Mouse (Mus musculus) kidney, embryonic 14.5 days (tissue): ENCODE data around the gene Acy3. TPM values are rescaled to one million over a fixed set of nuclear protein-coding genes. Genes with fewer than 3 reads are reported as not detected.

Experiments used
- ATAC-seq: fragments of 200-750 bp; cut with Nextera tagmentation; 2 replicates; pipeline ENCODE4 v1.8.0; 2017; ENCODE audit warnings: moderate number of reproducible peaks, mild to moderate bottlenecking, moderate TSS enrichment, moderate library complexity; ENCODE audit not compliant: low FRiP score, low TSS enrichment
- H3K27ac ChIP-seq: fragments of 300-500 bp; sonication (generic); 2 replicates; pipeline ENCODE4 v1.5.1; 2014; ENCODE audit warnings: low read depth, mild to moderate bottlenecking, low read length, moderate library complexity, mixed read lengths
- H3K27me3 ChIP-seq: fragments of 300-500 bp; sonication (generic); 2 replicates; pipeline ENCODE4 v1.6.1; 2014; ENCODE audit warnings: mild to moderate bottlenecking, low read length; ENCODE audit not compliant: control insufficient read depth, insufficient read depth
- H3K36me3 ChIP-seq: fragments of 300-500 bp; sonication (generic); 2 replicates; pipeline ENCODE4 v1.6.1; 2014; ENCODE audit warnings: low read length, mixed read lengths; ENCODE audit not compliant: control insufficient read depth, insufficient read depth
- H3K4me1 ChIP-seq: fragments of 300-500 bp; sonication (generic); 2 replicates; pipeline ENCODE4 v1.6.1; 2014; ENCODE audit warnings: low read length, mixed read lengths; ENCODE audit not compliant: control insufficient read depth, insufficient read depth
- H3K4me2 ChIP-seq: fragments of 300-500 bp; sonication (generic); replicated peaks from 2 replicates; pipeline ENCODE4 v1.6.1; 2014; ENCODE audit warnings: low read depth, mild to moderate bottlenecking, low read length
- H3K4me3 ChIP-seq: fragments of 300-500 bp; sonication (generic); 2 replicates; pipeline ENCODE4 v1.5.1; 2014; ENCODE audit warnings: mild to moderate bottlenecking, low read length
- H3K9ac ChIP-seq: fragments of 300-500 bp; sonication (generic); 2 replicates; pipeline ENCODE4 v1.6.1; 2014; ENCODE audit warnings: low read depth, mild to moderate bottlenecking, low read length, moderate library complexity
- H3K9me3 ChIP-seq: fragments of 300-500 bp; sonication (generic); 2 replicates; pipeline ENCODE4 v1.6.1; 2016; ENCODE audit warnings: low read length; ENCODE audit not compliant: control insufficient read depth
- WGBS: fragments of 180-500 bp; shearing (Covaris S2); extraction: QIAGEN DNeasy Blood & Tissue Kit; methylation state at CpG from one replicate; pipeline ENCODE4 v1.1.7; 2014; 5-methylcytosine and 5-hydroxymethylcytosine counted together
- polyA plus RNA-seq: library from polyadenylated mRNA; unstranded; fragments of >200 nt; fragmentation: Nextera tagmentation; extraction: Ambion mirVana; gene quantifications from 2 replicates; pipeline ENCODE4 v1.2.1, GENCODE M21; 2014

Acy3 gene
- polyA plus RNA-seq, 1 experiment from 2014 or later: 26.3 TPM

DNA sequence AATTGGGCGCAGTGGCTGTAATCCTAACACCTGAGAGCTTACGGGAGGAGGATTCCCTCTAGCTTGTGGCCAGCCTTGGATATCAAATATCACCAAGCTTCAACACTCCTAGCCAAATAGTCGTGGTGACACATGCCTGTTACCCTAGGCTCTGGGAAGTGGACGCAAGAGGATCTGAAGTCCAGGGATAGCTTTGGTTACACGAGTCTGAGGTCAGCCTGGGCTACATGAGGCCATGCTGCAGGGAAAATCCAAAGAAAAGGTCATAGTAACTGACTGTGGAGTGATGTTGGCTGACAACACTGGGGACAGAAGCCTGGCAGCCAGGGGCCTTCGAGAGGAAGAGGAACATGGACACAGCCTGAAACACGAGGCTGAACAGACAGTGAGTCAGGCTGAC, 9.7 kb downstream of the Acy3 start:
- Histone ChIP-seq H3K27ac (no peak overlapping the region), H3K9me3 (no peaks in the 10 kb centered on the region)

DNA sequence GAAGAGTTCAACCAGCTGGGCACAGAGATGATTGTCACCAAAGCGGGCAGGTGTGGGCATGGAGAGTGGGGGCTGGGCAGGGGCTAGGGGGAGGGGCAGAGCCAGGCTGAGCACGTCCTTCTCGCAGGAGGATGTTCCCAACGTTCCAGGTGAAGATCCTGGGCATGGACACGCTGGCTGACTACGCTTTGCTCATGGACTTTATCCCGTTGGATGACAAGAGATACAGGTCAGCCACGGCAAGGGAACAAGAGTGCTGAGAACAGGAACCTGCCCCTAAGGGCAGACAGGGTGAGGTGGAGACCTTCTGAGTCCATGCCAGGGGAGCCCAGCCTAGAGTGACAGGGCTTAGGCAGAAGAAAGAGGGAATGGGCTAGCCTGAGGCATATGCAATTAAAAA, 10.4 kb downstream of the Acy3 start:
- H3K4me1 ChIP-seq: peaks cover 37% of the 10 kb centered on the region
- no peak for ATAC-seq
- H3K27ac ChIP-seq: no peak overlapping the region
- no peak overlapping the region for H3K9ac ChIP-seq
- 82% methylated on average over 8 of the region's 8 CpGs for WGBS
- H3K9me3 ChIP-seq: no peaks in the 10 kb centered on the region
- no peak overlapping the region for H3K4me3 ChIP-seq
- no peaks in the 10 kb centered on the region for H3K36me3 ChIP-seq
- no peaks in the 10 kb centered on the region for H3K27me3 ChIP-seq
- no peak overlapping the region for H3K4me2 ChIP-seq

More for the DNA sequence above, 9.7 kb downstream of the Acy3 start:
- Histone ChIP-seq H3K4me1 (peaks cover 31% of the 10 kb centered on the region), H3K4me2 (no peak overlapping the region), H3K27me3 (no peaks in the 10 kb centered on the region), H3K4me3 (no peak overlapping the region), H3K9ac (no peak overlapping the region), H3K36me3 (no peaks in the 10 kb centered on the region)
- no peak for ATAC-seq
- WGBS: 38% methylated on average over 7 of the region's 7 CpGs

DNA sequence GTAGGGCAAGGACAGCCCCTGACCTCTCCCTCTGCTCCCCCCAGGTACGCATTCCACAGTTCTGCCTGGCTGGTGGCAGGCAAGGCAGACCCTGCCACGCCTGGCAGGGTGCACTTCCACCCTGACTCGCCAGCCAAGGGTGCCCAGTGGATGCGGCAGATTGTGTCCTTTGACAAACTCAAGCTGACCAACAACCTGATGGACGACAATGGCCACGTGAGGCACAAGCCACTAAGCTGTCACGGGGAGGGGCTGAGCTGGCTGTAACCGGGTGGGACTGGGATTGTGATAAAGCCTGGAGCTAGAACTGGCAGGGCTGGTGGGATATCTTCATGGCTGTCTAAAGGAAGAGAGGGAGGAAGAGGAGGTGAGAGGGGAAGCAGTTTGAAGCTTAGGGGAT, 10.9 kb downstream of the Acy3 start:
- no peak overlapping the region for H3K4me3 ChIP-seq
- no peak overlapping the region for H3K4me2 ChIP-seq
- no peaks in the 10 kb centered on the region for H3K9me3 ChIP-seq
- 53% methylated on average over 8 of the region's 8 CpGs for WGBS
- no peak overlapping the region for H3K9ac ChIP-seq
- H3K27ac ChIP-seq: no peak overlapping the region
- ATAC-seq: no peak
- peaks cover 37% of the 10 kb centered on the region for H3K4me1 ChIP-seq
- H3K36me3 ChIP-seq: no peaks in the 10 kb centered on the region
- no peaks in the 10 kb centered on the region for H3K27me3 ChIP-seq

DNA sequence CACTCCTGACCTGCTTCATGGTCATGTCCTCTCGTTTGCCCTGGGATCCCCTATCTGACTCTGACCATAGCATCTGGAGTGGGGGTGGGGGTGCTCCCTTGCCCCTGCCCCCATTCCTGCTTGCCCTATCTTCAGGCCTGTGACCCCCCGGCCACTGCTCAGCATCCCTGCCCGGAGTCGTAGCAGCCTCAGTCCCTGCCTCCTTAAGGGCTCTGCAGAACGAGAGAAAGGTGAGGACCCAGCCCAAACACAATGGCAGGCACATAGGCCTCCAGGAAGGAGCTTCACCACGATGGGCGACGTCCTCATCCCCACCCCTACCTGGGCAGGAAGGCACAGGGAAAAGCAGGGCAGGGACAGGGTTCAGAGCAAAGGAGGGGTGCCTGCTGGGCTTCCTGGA, 12.0 kb downstream of the Acy3 start:
- H3K9ac ChIP-seq: no peak overlapping the region
- no peaks in the 10 kb centered on the region for H3K9me3 ChIP-seq
- no peaks in the 10 kb centered on the region for H3K27me3 ChIP-seq
- peaks cover 37% of the 10 kb centered on the region for H3K4me1 ChIP-seq
- ATAC-seq: no peak
- H3K4me3 ChIP-seq: no peak overlapping the region
- no peaks in the 10 kb centered on the region for H3K36me3 ChIP-seq
- no peak overlapping the region for H3K4me2 ChIP-seq
- no peak overlapping the region for H3K27ac ChIP-seq
- 71% methylated on average over 8 of the region's 8 CpGs for WGBS

DNA sequence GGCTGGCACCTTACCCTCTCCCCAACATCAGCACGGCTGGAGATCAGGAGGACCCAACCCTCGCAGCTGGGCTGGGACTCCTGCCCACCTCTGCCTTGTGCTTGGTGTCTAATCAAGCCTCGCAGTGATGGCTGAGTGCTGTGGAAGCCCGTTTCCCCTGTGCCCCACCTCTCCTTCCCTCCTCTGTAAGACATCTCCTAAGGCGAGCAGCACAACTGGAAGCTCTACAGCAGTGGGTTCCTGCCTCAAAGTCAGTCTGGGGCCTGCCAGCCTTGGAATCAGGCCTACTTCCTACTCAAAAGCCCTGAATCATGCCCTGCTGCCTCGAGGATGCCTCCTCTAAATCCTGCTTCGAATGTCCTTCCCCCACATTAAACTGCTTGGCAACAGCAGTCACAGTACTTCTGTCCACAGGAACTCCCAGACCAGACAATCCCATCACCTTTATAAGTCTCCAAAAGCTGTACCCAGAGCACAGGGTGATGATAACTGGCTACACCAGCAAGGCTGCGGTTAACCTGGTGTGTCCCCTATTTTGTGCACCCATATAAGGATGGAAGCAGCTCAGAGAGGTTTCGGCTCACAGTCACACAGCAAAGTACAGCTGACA, 12.9 kb downstream of the Acy3 start:
- no peak for ATAC-seq
- H3K4me1 ChIP-seq: peaks cover 37% of the 10 kb centered on the region

DNA sequence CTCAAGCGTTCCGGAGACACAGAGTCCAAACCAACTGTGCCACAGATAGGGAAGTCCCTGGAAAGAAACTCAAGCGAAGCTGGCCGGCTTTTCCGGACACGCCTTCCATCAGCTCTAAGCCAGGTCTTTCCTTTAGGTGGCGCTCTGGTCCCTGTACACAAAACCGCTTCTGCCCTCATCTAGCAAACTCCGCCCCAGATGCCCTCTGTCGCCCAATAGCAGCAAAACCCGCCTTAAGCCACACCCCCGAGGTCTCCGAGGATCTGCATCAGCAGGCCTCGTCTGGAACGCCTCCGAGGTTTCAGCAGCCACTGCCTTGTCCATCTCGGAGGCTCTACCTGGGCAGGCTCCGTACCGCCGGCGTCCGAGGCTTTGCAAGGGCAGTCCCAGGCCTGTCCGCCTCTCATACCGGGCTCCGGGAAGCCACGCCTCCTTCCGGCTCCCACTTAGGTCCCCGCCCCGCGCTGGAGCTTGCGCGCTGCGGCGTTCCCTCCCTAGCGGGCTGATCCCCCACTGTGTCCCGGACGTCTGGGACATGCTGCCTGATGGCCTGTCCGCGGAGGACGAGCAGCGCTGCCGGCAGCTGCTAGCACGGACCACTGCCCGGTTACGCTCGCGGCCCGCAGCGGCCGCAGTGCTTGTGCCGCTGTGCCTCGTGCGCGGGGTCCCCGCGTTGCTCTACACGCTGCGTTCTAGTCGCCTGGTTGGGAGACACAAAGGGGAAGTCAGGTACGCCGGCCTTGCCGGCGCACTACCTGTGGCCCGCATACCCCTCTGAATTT, 13.9 kb downstream of the Acy3 start, which contains the start of the genes Nudt8 and Gm49405:
Nudt8 (plus strand) TSS at position 462 of the 782 bp plus-strand sequence.
Gm49405 (plus strand) TSS at position 508 of the 782 bp plus-strand sequence.
- Histone ChIP-seq H3K36me3 (no peaks in the 10 kb centered on the region), H3K9ac (peak within 1 kb of the TSS; percentile 85), H3K4me1 (peaks cover 32% of the 10 kb centered on the region), H3K4me2 (peak within 1 kb of the TSS; percentile 92), H3K9me3 (no peaks in the 10 kb centered on the region), H3K27ac (peak within 1 kb of the TSS; percentile 93), H3K4me3 (peak within 1 kb of the TSS; percentile 76), H3K27me3 (no peaks in the 10 kb centered on the region)
- ATAC-seq: peak; percentile 91
- WGBS: 0% methylated on average over 64 of the region's 64 CpGs

More for the DNA sequence above, 12.9 kb downstream of the Acy3 start:
- Histone ChIP-seq H3K36me3 (no peaks in the 10 kb centered on the region), H3K9me3 (no peaks in the 10 kb centered on the region), H3K9ac (peak overlapping the region; percentile 23; the same call in 1 of the 2 replicates), H3K4me2 (peak overlapping the region; percentile 92), H3K4me3 (peak overlapping the region; percentile 76; the same call in 1 of the 2 replicates), H3K27ac (no peak overlapping the region), H3K27me3 (no peaks in the 10 kb centered on the region)
- 79% methylated on average over 9 of the region's 9 CpGs for WGBS

DNA sequence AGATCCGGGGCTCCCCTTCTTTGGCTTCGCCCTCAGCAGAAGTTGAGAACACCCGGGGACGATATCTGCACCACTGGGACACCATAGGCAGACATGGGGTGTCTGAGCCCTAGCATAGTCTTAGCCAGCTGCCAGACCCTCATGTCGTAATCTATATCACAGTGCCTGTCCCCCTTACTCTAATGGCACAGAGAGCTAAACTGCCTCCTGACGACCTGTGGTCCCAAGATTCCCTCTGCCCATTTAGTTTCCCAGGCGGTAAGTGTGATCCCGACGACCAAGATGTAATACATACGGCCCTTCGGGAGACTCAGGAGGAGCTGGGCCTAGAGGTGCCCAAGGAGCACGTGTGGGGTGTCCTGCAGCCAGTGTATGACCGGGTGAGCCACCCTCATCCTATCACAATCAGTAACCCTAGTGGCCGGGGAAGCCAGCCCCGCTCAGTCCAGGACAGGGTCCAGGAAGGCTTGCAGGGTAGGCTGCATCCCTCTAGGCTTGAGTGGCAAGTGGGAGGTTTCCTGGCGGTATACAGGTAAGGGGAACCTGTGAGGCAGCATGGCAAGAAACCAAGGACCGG, 14.7 kb downstream of the Acy3 start:
- peak overlapping the region; percentile 76 for H3K4me3 ChIP-seq
- H3K27me3 ChIP-seq: no peaks in the 10 kb centered on the region
- H3K4me1 ChIP-seq: peaks cover 32% of the 10 kb centered on the region
- 14% methylated on average over 17 of the region's 17 CpGs for WGBS
- peak overlapping the region; percentile 85 for H3K9ac ChIP-seq
- ATAC-seq: 0 out of 2 replicates have a peak, but pooled peaks have one; percentile 4
- H3K4me2 ChIP-seq: peak overlapping the region; percentile 92
- peak overlapping the region; percentile 93 for H3K27ac ChIP-seq
- H3K36me3 ChIP-seq: peaks cover 3% of the 10 kb centered on the region
- no peaks in the 10 kb centered on the region for H3K9me3 ChIP-seq

DNA sequence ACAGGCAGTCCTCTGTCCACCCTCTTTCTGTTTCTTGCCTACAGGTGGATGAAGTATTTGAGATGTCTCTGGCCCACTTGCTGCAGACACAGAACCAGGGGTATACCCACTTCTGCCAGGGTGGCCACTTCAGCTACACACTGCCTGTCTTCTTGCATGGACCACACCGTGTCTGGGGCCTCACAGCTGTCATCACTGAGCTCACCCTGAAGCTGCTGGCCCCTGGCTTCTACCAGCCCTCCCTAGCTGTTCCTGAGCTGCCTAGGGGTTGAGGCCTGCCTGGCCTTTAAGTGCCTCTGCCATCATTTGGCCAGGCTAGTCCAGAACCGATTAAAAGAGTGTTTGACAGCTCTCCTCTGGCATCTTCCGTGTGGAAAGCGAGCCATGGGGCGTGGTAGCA, 15.4 kb downstream of the Acy3 start:
- WGBS: 76% methylated on average over 5 of the region's 5 CpGs
- H3K27ac ChIP-seq: no peak overlapping the region
- H3K9ac ChIP-seq: no peak overlapping the region

DNA sequence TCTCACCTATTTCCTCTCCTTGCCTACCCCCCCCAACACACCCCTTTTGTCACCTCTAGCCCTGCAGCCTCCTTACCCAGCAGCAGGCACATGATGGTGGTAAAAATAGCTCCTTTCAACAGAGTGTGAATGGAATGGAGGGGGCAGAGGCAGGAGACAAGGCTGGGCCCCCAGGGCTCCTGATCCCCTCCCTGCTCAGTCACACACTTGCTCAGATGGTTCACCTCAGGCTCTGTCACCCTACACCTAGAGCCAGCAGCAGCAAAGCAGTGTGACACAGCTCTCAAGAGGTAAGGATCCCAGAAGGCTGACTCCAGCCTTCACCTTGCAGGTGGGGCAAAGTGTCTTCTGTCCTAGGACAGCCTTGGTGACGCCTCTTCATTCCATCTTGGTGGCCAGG, 16.7 kb downstream of the Acy3 start, which contains the start of gene Doc2g:
Doc2g (plus strand) TSS at position 202 of the 400 bp plus-strand sequence.
- Histone ChIP-seq H3K36me3 (peaks cover 24% of the 10 kb centered on the region), H3K9me3 (no peaks in the 10 kb centered on the region), H3K27ac (no peak within 1 kb of the TSS), H3K4me2 (no peak within 1 kb of the TSS), H3K4me1 (peaks cover 21% of the 10 kb centered on the region), H3K4me3 (no peak within 1 kb of the TSS), H3K27me3 (no peaks in the 10 kb centered on the region), H3K9ac (no peak within 1 kb of the TSS)
- ATAC-seq: no peak
- 67% methylated on average over 1 of the region's 1 CpGs for WGBS

More for the DNA sequence above, 15.4 kb downstream of the Acy3 start:
- H3K27me3 ChIP-seq: no peaks in the 10 kb centered on the region
- H3K4me1 ChIP-seq: peaks cover 26% of the 10 kb centered on the region
- H3K4me2 ChIP-seq: no peak overlapping the region
- H3K36me3 ChIP-seq: peaks cover 10% of the 10 kb centered on the region
- H3K4me3 ChIP-seq: no peak overlapping the region
- ATAC-seq: no peak
- H3K9me3 ChIP-seq: no peaks in the 10 kb centered on the region
